Mouse (Mus musculus) MEL (cell line): ENCODE measurements around the gene Hoxa3.

Experiments
- CHD1 ChIP-seq: IDR thresholded peaks from 2 replicates; pipeline ENCODE4 v1.6.1; 2012; ENCODE audit warnings: low read depth, mild to moderate bottlenecking, inconsistent platforms, low read length, improper control_type of control experiment
- CHD2 ChIP-seq: IDR thresholded peaks from 2 replicates; pipeline ENCODE4 v1.6.1; 2011; ENCODE audit warnings: low read length, improper control_type of control experiment
- CTCF ChIP-seq, 3 experiments: IDR thresholded peaks in 2 of 3; conservative IDR thresholded peaks in 1 of 3; 2 replicates each; pipeline ENCODE4 v1.5.1; 2011 to 2012; ENCODE audit warnings: low read length in 3 of 3, low read depth in 2 of 3, mild to moderate bottlenecking in 2 of 3, improper control_type of control experiment in 1 of 3, inconsistent platforms in 1 of 3, mixed read lengths in 1 of 3, moderate library complexity in 1 of 3; ENCODE audit not compliant: control insufficient read depth in 1 of 3, insufficient read depth in 1 of 3, poor library complexity in 1 of 3, severe bottlenecking in 1 of 3
- E2F4 ChIP-seq: IDR thresholded peaks from 2 replicates; pipeline ENCODE4 v1.6.1; 2011; ENCODE audit warnings: low read depth, low read length, improper control_type of control experiment, borderline replicate concordance
- EP300 ChIP-seq, 2 experiments: IDR thresholded peaks; 2 replicates each; pipeline ENCODE4 v1.6.1; 2011; ENCODE audit warnings: improper control_type of control experiment in 2 of 2, low read length in 2 of 2, low read depth in 1 of 2, mild to moderate bottlenecking in 1 of 2
- GATA1 ChIP-seq: IDR thresholded peaks from 2 replicates; pipeline ENCODE4 v1.6.1; 2011; ENCODE audit warnings: low read depth, low read length, improper control_type of control experiment
- JUND ChIP-seq: IDR thresholded peaks from 2 replicates; pipeline ENCODE4 v1.6.1; 2011; ENCODE audit warnings: low read depth, mild to moderate bottlenecking, improper control_type of control experiment, low read length
- MAZ ChIP-seq: IDR thresholded peaks from 2 replicates; pipeline ENCODE4 v1.6.1; 2012; ENCODE audit warnings: low read depth, mild to moderate bottlenecking, inconsistent platforms, low read length, improper control_type of control experiment
- NRF1 ChIP-seq: IDR thresholded peaks from 2 replicates; pipeline ENCODE4 v1.6.1; 2014; ENCODE audit warnings: low read depth, mild to moderate bottlenecking, inconsistent platforms, low read length, improper control_type of control experiment, moderate library complexity; ENCODE audit not compliant: poor library complexity, insufficient read depth, severe bottlenecking
- POLR2A ChIP-seq, 2 experiments: IDR thresholded peaks; 2 replicates each; pipeline ENCODE4 v1.6.1; 2011 to 2012; ENCODE audit warnings: low read length in 2 of 2, mild to moderate bottlenecking in 2 of 2, control low read depth in 1 of 2, improper control_type of control experiment in 1 of 2, low read depth in 1 of 2, moderate library complexity in 1 of 2; ENCODE audit not compliant: control insufficient read depth in 1 of 2, insufficient read depth in 1 of 2, poor library complexity in 1 of 2
- POLR2AphosphoS2 ChIP-seq: IDR thresholded peaks from 2 replicates; pipeline ENCODE4 v1.6.1; 2011; ENCODE audit warnings: low read length, improper control_type of control experiment
- TCF12 ChIP-seq: IDR thresholded peaks from 2 replicates; pipeline ENCODE4 v1.6.1; 2014; ENCODE audit warnings: low read depth, mild to moderate bottlenecking, inconsistent platforms, low read length, improper control_type of control experiment, moderate library complexity

DNA sequence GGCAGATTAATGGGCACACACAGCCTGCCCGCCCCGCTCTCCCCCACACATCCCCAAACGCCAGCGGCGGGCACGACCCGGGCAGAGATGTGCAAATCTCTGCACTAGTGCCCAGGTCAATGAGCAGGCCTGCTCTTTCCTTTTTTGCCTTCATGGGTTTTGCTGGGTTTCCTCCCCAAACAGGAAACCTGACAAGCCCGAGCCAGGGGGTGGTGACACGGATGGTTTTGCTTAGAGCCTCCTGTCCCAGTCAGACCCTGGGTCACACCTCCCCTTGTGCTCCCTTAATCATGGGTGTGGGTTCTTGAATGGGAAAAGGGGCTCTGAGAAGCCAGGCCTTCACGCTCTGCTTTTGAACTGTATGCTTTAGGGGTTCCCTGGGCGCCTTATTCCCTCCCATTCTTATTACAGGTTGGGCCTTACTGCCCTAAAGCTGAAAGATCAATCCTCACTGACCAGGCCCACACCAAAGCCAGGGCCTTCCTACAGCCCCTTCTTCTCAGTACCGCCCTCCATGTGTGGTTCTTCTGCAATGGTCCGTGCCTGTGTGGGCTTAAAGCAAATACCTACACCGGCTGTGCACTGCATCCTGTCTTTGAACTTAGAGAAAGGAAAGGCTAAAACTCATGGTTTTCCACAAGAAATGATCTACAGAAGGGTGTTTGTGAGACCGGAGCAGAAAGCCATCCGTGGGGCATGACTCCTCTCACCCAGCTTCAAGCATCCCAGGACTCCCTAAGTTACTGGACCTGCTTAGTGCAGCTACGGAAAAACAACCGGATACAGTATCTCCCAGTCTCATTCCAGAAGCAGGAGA lies 4.1 kb downstream of the Hoxa3 start:
- no peak for TF ChIP-seq POLR2A (IDR thresholded peaks at IDR 0.05; ENCODE audit: control insufficient read depth in 1 of 2, insufficient read depth in 1 of 2, low read depth in 1 of 2, low read length in 2 of 2, poor library complexity in 1 of 2)
- TF ChIP-seq CHD1: no peak
- no peak for TF ChIP-seq CTCF (IDR thresholded peaks at IDR 0.05 in 2 of 3, conservative IDR thresholded peaks at IDR 0.05 in 1 of 3; ENCODE audit: control insufficient read depth in 1 of 3, insufficient read depth in 1 of 3, low read depth in 2 of 3, low read length in 3 of 3, poor library complexity in 1 of 3, severe bottlenecking in 1 of 3)
- TF ChIP-seq POLR2AphosphoS2: no peak
- no peak for TF ChIP-seq MAZ
- no peak for TF ChIP-seq E2F4
- TF ChIP-seq JUND: no peak
- TF ChIP-seq GATA1: no peak
- TF ChIP-seq NRF1: no peak
- no peak for TF ChIP-seq TCF12
- no peak for TF ChIP-seq CHD2
- no peak for TF ChIP-seq EP300 (IDR thresholded peaks at IDR 0.05; ENCODE audit: low read depth in 1 of 2, low read length in 2 of 2)
